Mouse (Mus musculus) neural tube, embryonic 12.5 days (tissue): ENCODE results near the gene Rdh7. TPM values are rescaled to one million over a fixed set of nuclear protein-coding genes. Genes with fewer than 3 reads are reported as not detected.
"Not testable (repeated sequence)": the region's sequence is repeated elsewhere in the genome, so short reads cannot be mapped to it uniquely, and the experiment has no call there.

Source experiments
- ATAC-seq: fragments of 200-750 bp; cut with Nextera tagmentation; 2 replicates; pipeline ENCODE4 v1.8.0; 2017; ENCODE audit warnings: low read depth, mild to moderate bottlenecking, moderate TSS enrichment, moderate library complexity; ENCODE audit not compliant: low FRiP score
- H3K27ac ChIP-seq: fragments of 300-500 bp; sonication (generic); 2 replicates; pipeline ENCODE4 v1.5.1; 2016
- H3K27me3 ChIP-seq: fragments of 300-500 bp; sonication (generic); replicated peaks from 2 replicates; pipeline ENCODE4 v1.6.1; 2016; ENCODE audit warnings: mild to moderate bottlenecking
- H3K36me3 ChIP-seq: fragments of 300-500 bp; sonication (generic); 2 replicates; pipeline ENCODE4 v1.6.1; 2016; ENCODE audit warnings: mild to moderate bottlenecking
- H3K4me1 ChIP-seq: fragments of 300-500 bp; sonication (generic); 2 replicates; pipeline ENCODE4 v1.6.1; 2016
- H3K4me2 ChIP-seq: fragments of 300-500 bp; sonication (generic); replicated peaks from 2 replicates; pipeline ENCODE4 v1.6.1; 2016; ENCODE audit warnings: mild to moderate bottlenecking
- H3K4me3 ChIP-seq: fragments of 300-500 bp; sonication (generic); 2 replicates; pipeline ENCODE4 v1.5.1; 2016
- H3K9ac ChIP-seq: fragments of 300-500 bp; sonication (generic); 2 replicates; pipeline ENCODE4 v1.6.1; 2016; ENCODE audit warnings: mild to moderate bottlenecking
- H3K9me3 ChIP-seq: fragments of 300-500 bp; sonication (generic); 2 replicates; pipeline ENCODE4 v1.6.1; 2016; ENCODE audit warnings: mild to moderate bottlenecking
- WGBS: fragments of 180-500 bp; shearing (Covaris S2); methylation state at CpG from one replicate; pipeline ENCODE4 v1.1.7; 2016; 5-methylcytosine and 5-hydroxymethylcytosine counted together
- polyA plus RNA-seq: library from polyadenylated mRNA; unstranded; fragments of >200 nt; fragmentation: Nextera tagmentation; extraction: Ambion mirVana; gene quantifications from 2 replicates; pipeline ENCODE4 v1.2.1, GENCODE M21; 2016

Rdh7 gene
- polyA plus RNA-seq, 1 experiment from 2014 or later, result not detected

DNA sequence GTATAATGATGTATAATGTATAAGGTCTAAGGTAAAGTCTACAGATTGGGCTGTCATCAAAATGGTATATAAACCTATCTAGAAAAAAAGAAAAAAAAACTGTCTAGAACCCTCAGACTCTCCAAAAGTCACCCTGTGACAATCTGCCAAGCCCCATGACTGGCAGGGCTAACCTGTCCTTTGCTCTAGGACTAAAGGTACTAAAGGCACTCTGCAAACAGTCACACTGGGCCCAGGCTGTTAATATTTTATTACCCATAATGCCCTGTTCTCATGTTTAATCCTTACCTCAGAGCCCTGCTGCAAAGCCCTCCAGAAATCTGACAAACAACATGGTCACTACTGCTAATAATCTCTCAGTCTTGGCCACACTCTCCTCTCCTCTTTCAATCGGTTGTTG, 2.1 kb downstream of the Rdh7 start:
- Histone ChIP-seq H3K9me3 (no peaks in the 10 kb centered on the region), H3K9ac (no peak overlapping the region), H3K27me3 (no peaks in the 10 kb centered on the region), H3K4me2 (no peak overlapping the region), H3K36me3 (no peaks in the 10 kb centered on the region), H3K4me3 (no peak overlapping the region), H3K27ac (no peak overlapping the region), H3K4me1 (no peaks in the 10 kb centered on the region)
- 66% methylated on average over 1 of the region's 1 CpGs for WGBS
- no peak for ATAC-seq

DNA sequence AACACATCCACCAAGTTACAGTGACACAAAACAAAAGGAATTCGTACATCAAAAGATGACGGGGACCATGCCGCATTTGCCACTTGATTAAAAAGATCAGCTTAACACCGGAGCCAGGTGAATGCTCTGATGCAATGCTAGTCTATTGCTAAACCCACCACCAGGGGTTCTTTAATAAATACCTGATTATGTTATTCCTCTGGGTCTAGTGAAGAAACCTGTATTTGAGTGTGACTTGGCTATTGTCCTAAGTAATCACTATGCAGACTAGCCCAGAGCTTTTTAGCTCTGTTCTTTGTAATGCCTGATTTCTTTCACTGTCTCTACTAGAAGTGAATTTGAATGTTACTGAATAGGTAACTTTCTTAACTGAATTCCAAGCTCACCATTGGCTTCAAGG, 7.6 kb downstream of the Rdh7 start:
- Histone ChIP-seq H3K9me3 (no peaks in the 10 kb centered on the region), H3K4me1 (no peaks in the 10 kb centered on the region), H3K9ac (no peak overlapping the region), H3K4me3 (no peak overlapping the region), H3K27me3 (no peaks in the 10 kb centered on the region), H3K27ac (no peak overlapping the region), H3K4me2 (no peak overlapping the region), H3K36me3 (no peaks in the 10 kb centered on the region)
- no peak for ATAC-seq
- 86% methylated on average over 4 of the region's 4 CpGs for WGBS

DNA sequence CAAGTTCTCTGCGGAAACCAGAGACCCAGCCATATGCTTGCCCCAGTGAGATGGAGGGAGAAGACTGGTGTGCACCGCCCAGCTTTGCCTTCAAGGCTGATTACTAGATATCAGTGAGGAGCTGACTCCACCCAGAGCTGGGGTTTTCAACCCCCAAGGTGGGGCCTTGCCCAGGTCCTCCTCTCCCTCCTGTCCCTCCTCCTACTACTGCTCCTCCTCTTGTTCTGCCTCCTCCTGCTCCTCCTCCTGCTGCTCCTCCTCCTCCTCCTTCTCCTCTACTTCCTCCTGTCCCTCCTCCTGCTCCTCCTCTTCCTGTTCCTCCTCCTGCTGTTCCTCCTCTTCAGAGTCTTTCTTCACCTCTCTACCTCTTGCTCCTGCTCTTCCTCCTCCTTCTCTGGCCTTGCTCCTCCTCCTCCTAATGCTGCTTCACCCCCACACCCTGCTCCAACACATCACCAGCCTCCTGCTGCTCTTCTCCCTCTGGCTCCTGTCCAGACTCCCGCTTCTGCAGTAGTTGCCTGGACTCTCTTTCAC, 9.4 kb downstream of the Rdh7 start:
- Histone ChIP-seq H3K4me1 (no peaks in the 10 kb centered on the region), H3K27me3 (no peaks in the 10 kb centered on the region), H3K27ac (no peak overlapping the region), H3K4me2 (no peak overlapping the region), H3K4me3 (no peak overlapping the region), H3K9ac (no peak overlapping the region), H3K36me3 (no peaks in the 10 kb centered on the region), H3K9me3 (no peaks in the 10 kb centered on the region)
- WGBS, result 89% methylated on average over 3 of the region's 3 CpGs
- ATAC-seq, result no peak

- ATAC-seq, result no peak
- whole genome bisulfite sequencing, result 76% methylated on average over 3 of the region's 3 CpGs
Observed at GRCm38 (mm10) chr10:127878262-127879057, 10.2 kb downstream of the Rdh7 start.

GRCm38 (mm10) chr10:127877681-127878080, 10.9 kb downstream of the Rdh7 start:
- ATAC-seq, result no peak
- WGBS, result 58% methylated on average over 2 of the region's 2 CpGs
- no peaks in the 10 kb centered on the region for H3K4me1 ChIP-seq
- H3K9ac ChIP-seq, result no peak overlapping the region
- no peak overlapping the region for H3K27ac ChIP-seq
- no peak overlapping the region for H3K4me2 ChIP-seq
- H3K36me3 ChIP-seq, result no peaks in the 10 kb centered on the region
- no peak overlapping the region for H3K4me3 ChIP-seq
- no peaks in the 10 kb centered on the region for H3K27me3 ChIP-seq
- H3K9me3 ChIP-seq, result no peaks in the 10 kb centered on the region

More at GRCm38 (mm10) chr10:127878262-127879057, 10.2 kb downstream of the Rdh7 start:
- Histone ChIP-seq H3K4me3 (no peak overlapping the region), H3K27me3 (no peaks in the 10 kb centered on the region), H3K4me1 (no peaks in the 10 kb centered on the region), H3K4me2 (no peak overlapping the region), H3K36me3 (no peaks in the 10 kb centered on the region), H3K9ac (no peak overlapping the region), H3K9me3 (no peaks in the 10 kb centered on the region), H3K27ac (no peak overlapping the region)

- Histone ChIP-seq H3K4me2 (no peak overlapping the region), H3K27ac (no peak overlapping the region), H3K27me3 (no peaks in the 10 kb centered on the region), H3K36me3 (no peaks in the 10 kb centered on the region), H3K9me3 (peaks cover 5% of the 10 kb centered on the region; the same call in 1 of the 2 replicates), H3K4me1 (no peaks in the 10 kb centered on the region), H3K4me3 (no peak overlapping the region), H3K9ac (no peak overlapping the region)
- ATAC-seq, result no peak
- WGBS, result 77% methylated on average over 4 of the region's 4 CpGs
Observed at GRCm38 (mm10) chr10:127872484-127872883, 16.1 kb downstream of the Rdh7 start.

GRCm38 (mm10) chr10:127866232-127866631, 22.4 kb downstream of the Rdh7 start, which contains the start of gene Rdh16f2:
Gene Rdh16f2, plus strand, starts transcription at chr10:127866474.
- Histone ChIP-seq H3K27me3 (no peaks in the 10 kb centered on the region), H3K27ac (no peak within 1 kb of the TSS), H3K4me2 (no peak within 1 kb of the TSS), H3K9me3 (peaks cover 3% of the 10 kb centered on the region; the same call in 1 of the 2 replicates), H3K36me3 (no peaks in the 10 kb centered on the region), H3K4me1 (no peaks in the 10 kb centered on the region), H3K9ac (no peak within 1 kb of the TSS), H3K4me3 (no peak within 1 kb of the TSS)
- 82% methylated on average over 3 of the region's 3 CpGs for WGBS
- ATAC-seq, result no peak

- Histone ChIP-seq H3K9me3 (no peaks in the 10 kb centered on the region), H3K27me3 (no peaks in the 10 kb centered on the region), H3K36me3 (no peaks in the 10 kb centered on the region), H3K4me2 (no peak overlapping the region), H3K9ac (no peak overlapping the region), H3K27ac (no peak overlapping the region), H3K4me3 (no peak overlapping the region), H3K4me1 (no peaks in the 10 kb centered on the region)
- no peak for ATAC-seq
Observed at GRCm38 (mm10) chr10:127864931-127865330, 23.7 kb downstream of the Rdh7 start.

- no peak overlapping the region for H3K27ac ChIP-seq
- ATAC-seq, result no peak
Observed at GRCm38 (mm10) chr10:127856376-127856775, 32.2 kb downstream of the Rdh7 start.

DNA sequence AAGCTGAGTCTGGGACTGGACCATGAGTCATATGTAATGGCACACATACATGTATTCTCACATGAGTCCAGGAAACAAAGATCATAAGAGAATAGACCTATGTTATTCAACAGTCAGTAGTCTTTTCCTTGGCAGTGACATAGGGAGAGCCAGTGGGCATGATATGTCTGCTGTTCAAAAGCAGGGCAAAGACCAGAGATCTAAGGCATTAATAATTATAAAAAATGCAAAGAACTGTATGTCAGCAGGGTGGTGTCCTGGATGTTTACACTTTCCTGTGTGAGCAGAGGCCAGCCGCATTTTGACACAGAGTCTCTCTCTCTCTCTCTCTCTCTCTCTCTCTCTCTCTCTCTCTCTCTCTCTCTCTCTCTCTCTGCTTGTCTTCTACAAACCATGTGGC, 39.0 kb downstream of the Rdh7 start, which contains the start of gene Rdh19:
Rdh19 (plus strand) TSS at position 301 of the 400 bp plus-strand sequence.
- Histone ChIP-seq H3K9ac (no peak within 1 kb of the TSS), H3K4me1 (no peaks in the 10 kb centered on the region), H3K9me3 (no peaks in the 10 kb centered on the region), H3K27ac (no peak within 1 kb of the TSS), H3K4me3 (no peak within 1 kb of the TSS), H3K27me3 (no peaks in the 10 kb centered on the region), H3K4me2 (no peak within 1 kb of the TSS), H3K36me3 (no peaks in the 10 kb centered on the region)
- ATAC-seq, result no peak
- WGBS, result 94% methylated on average over 1 of the region's 1 CpGs

More at GRCm38 (mm10) chr10:127856376-127856775, 32.2 kb downstream of the Rdh7 start:
- H3K27me3 ChIP-seq, result no peaks in the 10 kb centered on the region
- no peaks in the 10 kb centered on the region for H3K9me3 ChIP-seq
- no peaks in the 10 kb centered on the region for H3K36me3 ChIP-seq
- H3K4me2 ChIP-seq, result no peak overlapping the region
- no peak overlapping the region for H3K9ac ChIP-seq
- H3K4me3 ChIP-seq, result no peak overlapping the region
- H3K4me1 ChIP-seq, result no peaks in the 10 kb centered on the region

DNA sequence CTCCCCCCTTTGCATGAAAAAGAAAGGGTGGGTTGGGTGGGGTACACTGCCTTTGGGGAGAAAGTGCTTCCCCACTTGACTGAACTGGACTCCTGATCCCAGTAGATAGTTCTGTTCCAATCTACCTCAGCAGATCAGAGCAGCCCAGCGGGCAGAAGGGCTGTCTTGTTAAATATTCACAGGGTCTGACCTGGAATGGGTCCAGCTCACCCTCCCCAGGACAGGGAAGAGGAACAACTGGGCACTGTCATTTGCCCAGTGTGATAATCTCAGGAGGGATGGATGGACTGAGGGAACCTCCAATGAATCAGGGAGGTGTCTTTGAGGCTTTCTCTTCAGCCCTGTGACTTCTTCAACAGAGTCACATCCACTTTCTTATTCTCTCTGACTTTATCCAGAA, 40.5 kb downstream of the Rdh7 start:
- Histone ChIP-seq H3K9ac (no peak overlapping the region), H3K9me3 (no peaks in the 10 kb centered on the region), H3K27me3 (no peaks in the 10 kb centered on the region), H3K4me1 (no peaks in the 10 kb centered on the region), H3K27ac (no peak overlapping the region), H3K4me3 (no peak overlapping the region), H3K4me2 (no peak overlapping the region), H3K36me3 (no peaks in the 10 kb centered on the region)
- WGBS, result 79% methylated on average over 1 of the region's 1 CpGs
- ATAC-seq, result no peak

DNA sequence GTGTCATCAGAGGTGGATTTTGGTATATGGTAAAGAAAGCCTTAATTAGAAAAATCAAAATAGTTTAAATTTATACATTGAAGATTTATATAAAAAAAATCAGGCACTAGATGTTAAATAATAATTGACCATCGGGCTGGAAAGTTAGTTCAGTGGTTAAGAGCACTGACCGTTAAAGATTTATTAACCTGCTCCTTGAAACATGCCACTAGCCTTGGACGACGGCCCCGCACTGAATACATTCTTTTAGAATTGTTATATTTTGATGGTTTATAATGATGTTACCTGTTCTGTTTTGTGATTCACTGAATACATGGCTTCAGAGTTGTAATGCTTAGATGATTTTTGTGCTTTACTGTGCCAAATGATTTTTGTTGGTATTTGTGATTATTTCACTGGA, 42.7 kb downstream of the Rdh7 start:
- 87% methylated on average over 5 of the region's 5 CpGs for WGBS
- H3K9me3 ChIP-seq, H3K36me3 ChIP-seq, H3K4me3 ChIP-seq, H3K27ac ChIP-seq, H3K9ac ChIP-seq, H3K4me2 ChIP-seq, H3K27me3 ChIP-seq, ATAC-seq, H3K4me1 ChIP-seq: not testable (repeated sequence)

DNA sequence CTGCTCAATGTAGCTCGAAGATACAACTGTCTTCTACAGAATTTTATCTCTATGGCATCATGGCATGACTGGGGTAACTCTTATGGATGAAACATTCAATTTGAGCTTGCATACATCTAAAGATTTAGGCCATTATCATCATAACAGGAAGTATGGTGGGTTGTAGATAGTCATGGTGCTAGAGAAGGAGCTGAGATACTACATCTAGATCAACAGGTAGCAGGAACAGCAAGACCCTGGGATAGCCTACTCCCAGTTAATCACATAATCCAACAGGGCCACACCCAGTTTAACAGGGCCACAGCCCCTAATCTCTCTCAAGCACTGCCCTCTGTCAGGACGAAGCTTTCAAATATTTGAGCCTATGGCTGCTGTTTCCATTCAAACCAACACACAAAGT, 47.8 kb downstream of the Rdh7 start:
- Histone ChIP-seq H3K9ac (no peak overlapping the region), H3K4me2 (no peak overlapping the region), H3K36me3 (no peaks in the 10 kb centered on the region), H3K9me3 (peaks cover 6% of the 10 kb centered on the region; the same call in 1 of the 2 replicates), H3K27me3 (no peaks in the 10 kb centered on the region), H3K4me3 (no peak overlapping the region), H3K27ac (no peak overlapping the region), H3K4me1 (no peaks in the 10 kb centered on the region)
- no peak for ATAC-seq
- 80% methylated on average over 2 of the region's 2 CpGs for WGBS
